Mouse (Mus musculus) lung, embryonic 16.5 days (tissue): ENCODE data around the gene Kcnj5. TPM values are rescaled to one million over a fixed set of nuclear protein-coding genes. Genes with fewer than 3 reads are reported as not detected.
A peak's percentile ranks its signal among the peaks of the same experiment; 100 is the strongest.

ENCODE experiments used
- ATAC-seq: fragments of 200-750 bp; cut with Nextera tagmentation; 2 replicates; pipeline ENCODE4 v1.8.0; 2017; ENCODE audit warnings: low read depth, mild to moderate bottlenecking, moderate library complexity
- H3K27ac ChIP-seq: fragments of 300-500 bp; sonication (generic); 2 replicates; pipeline ENCODE4 v1.5.1; 2014; ENCODE audit warnings: mild to moderate bottlenecking, control low read depth, low read length
- H3K27me3 ChIP-seq: fragments of 300-500 bp; sonication (generic); 2 replicates; pipeline ENCODE4 v1.6.1; 2014; ENCODE audit warnings: low read depth, low read length, mixed read lengths; ENCODE audit not compliant: control insufficient read depth, insufficient read depth
- H3K36me3 ChIP-seq: fragments of 300-500 bp; sonication (generic); 2 replicates; pipeline ENCODE4 v1.6.1; 2014; ENCODE audit warnings: low read length; ENCODE audit not compliant: control insufficient read depth, insufficient read depth
- H3K4me1 ChIP-seq: fragments of 300-500 bp; sonication (generic); replicated peaks from 2 replicates; pipeline ENCODE4 v1.6.1; 2014; ENCODE audit warnings: low read length, mixed read lengths; ENCODE audit not compliant: control insufficient read depth, insufficient read depth
- H3K4me2 ChIP-seq: fragments of 300-500 bp; sonication (generic); 2 replicates; pipeline ENCODE4 v1.6.1; 2014; ENCODE audit warnings: low read depth, low read length, control low read depth
- H3K4me3 ChIP-seq: fragments of 300-500 bp; sonication (generic); 2 replicates; pipeline ENCODE4 v1.5.1; 2014; ENCODE audit warnings: mild to moderate bottlenecking, low read length, control low read depth
- H3K9ac ChIP-seq: fragments of 300-500 bp; sonication (generic); 2 replicates; pipeline ENCODE4 v1.6.1; 2014; ENCODE audit warnings: low read length, control low read depth
- H3K9me3 ChIP-seq: fragments of 300-500 bp; sonication (generic); 2 replicates; pipeline ENCODE4 v1.6.1; 2016; ENCODE audit warnings: low read length; ENCODE audit not compliant: control insufficient read depth
- WGBS: fragments of 180-500 bp; shearing (Covaris S2); extraction: QIAGEN DNeasy Blood & Tissue Kit; methylation state at CpG from one replicate; pipeline ENCODE4 v1.1.7; 2014; 5-methylcytosine and 5-hydroxymethylcytosine counted together
- polyA plus RNA-seq: library from polyadenylated mRNA; unstranded; fragments of >200 nt; fragmentation: Nextera tagmentation; extraction: Ambion mirVana; gene quantifications from 2 replicates; pipeline ENCODE4 v1.2.1, GENCODE M21; 2015

The Kcnj5 gene
- polyA plus RNA-seq, 1 experiment from 2014 or later: 2.7 TPM

DNA sequence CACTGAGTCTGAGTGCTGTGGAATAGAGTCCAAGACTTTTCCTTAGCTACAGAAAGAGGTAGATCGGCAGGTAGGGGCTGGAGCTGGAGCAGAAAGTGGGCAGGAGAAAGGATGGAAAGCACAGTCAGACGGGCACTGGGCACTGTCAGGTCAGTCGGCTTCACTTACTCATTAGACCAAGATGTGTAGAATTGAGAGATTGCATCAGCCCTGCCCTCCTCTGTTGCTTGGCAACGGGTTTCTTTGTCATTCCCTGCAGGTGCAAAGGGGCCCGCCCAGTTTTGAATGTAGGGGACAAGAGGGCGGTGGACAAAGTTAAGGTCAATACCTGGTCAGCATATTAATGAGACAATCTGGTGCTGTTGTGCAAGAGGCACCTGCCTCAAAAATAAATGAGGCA is 25.2 kb upstream of the Kcnj5 start:
- no peaks in the 10 kb centered on the region for H3K4me1 ChIP-seq
- H3K4me3 ChIP-seq: no peak overlapping the region
- ATAC-seq: no peak
- H3K9ac ChIP-seq: no peak overlapping the region
- no peaks in the 10 kb centered on the region for H3K36me3 ChIP-seq
- WGBS: 33% methylated on average over 6 of the region's 6 CpGs
- no peaks in the 10 kb centered on the region for H3K27me3 ChIP-seq
- H3K9me3 ChIP-seq: 0 out of 2 replicates have a peak, but pooled peaks cover 3% of the 10 kb centered on the region
- no peak overlapping the region for H3K27ac ChIP-seq
- no peak overlapping the region for H3K4me2 ChIP-seq

DNA sequence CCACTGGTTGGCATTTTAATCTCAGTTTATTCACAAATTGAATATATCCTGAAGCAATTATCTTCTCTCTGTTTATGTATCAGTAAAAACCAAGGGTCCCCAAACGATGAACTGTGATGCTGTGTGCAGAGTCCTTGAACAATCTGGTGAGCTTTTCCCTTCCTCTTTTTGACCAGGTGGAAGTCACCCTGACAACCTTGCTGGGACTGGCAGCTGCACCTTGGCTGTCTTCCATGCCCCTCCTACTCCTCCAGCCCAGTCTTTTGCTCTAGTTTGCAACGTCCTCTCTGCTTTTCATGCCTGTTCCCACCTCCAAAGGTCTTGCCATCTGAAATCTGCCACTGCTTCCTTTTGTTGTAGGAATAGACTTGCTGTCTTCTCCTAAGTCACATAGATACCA is 24.7 kb upstream of the Kcnj5 start:
- no peaks in the 10 kb centered on the region for H3K27me3 ChIP-seq
- H3K4me1 ChIP-seq: no peaks in the 10 kb centered on the region
- H3K27ac ChIP-seq: no peak overlapping the region
- no peak overlapping the region for H3K4me2 ChIP-seq
- H3K9me3 ChIP-seq: 0 out of 2 replicates have a peak, but pooled peaks cover 3% of the 10 kb centered on the region
- WGBS: 12% methylated on average over 2 of the region's 2 CpGs
- H3K4me3 ChIP-seq: no peak overlapping the region
- no peak overlapping the region for H3K9ac ChIP-seq
- ATAC-seq: no peak
- no peaks in the 10 kb centered on the region for H3K36me3 ChIP-seq

DNA sequence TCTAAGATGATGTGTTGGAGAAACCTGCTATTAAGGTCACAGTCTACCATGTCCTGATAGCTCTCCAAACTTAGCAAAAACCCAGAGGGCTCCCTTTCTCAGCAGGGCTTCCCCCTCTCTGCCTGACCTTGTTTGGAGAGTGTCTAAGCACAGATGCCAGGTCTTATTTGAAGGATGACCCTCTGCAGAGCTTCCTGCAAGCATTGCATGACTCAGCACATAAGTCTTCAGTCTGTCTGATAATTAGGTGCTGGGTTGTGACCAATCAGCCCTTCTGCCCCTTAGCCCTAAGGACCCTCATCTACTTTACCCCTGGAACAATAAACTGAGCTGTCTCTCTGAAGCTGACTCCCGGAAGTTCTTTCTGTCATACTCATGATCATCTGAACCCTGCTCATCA is 16.6 kb upstream of the Kcnj5 start:
- Histone ChIP-seq H3K9ac (no peak overlapping the region), H3K9me3 (no peaks in the 10 kb centered on the region), H3K4me3 (no peak overlapping the region), H3K4me1 (no peaks in the 10 kb centered on the region), H3K27me3 (no peaks in the 10 kb centered on the region), H3K36me3 (no peaks in the 10 kb centered on the region), H3K27ac (no peak overlapping the region), H3K4me2 (no peak overlapping the region)
- 33% methylated on average over 1 of the region's 1 CpGs for WGBS
- no peak for ATAC-seq

DNA sequence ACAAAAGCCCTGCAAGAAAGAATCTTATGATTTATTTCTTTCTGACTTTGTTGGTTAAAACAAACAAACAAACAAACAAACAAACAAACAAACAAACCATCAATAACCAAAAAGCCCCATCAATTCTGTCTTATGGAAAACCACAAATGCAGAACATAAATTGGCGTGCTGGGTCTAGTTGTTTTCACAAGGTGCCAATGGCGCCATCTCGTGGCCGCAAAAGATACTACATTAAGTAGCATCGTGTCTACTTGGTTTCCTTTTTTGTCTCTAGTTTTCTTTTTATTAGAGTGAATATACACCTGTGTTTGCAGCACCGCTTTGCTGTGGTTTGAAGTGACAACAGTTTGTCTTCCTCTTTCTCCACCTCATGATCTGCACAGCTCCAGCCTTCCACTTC is 6.2 kb upstream of the Kcnj5 start:
- Histone ChIP-seq H3K4me3 (no peak overlapping the region), H3K36me3 (no peaks in the 10 kb centered on the region), H3K27ac (no peak overlapping the region), H3K9ac (no peak overlapping the region), H3K4me2 (no peak overlapping the region), H3K9me3 (no peaks in the 10 kb centered on the region), H3K27me3 (peaks cover 8% of the 10 kb centered on the region; the same call in 1 of the 2 replicates), H3K4me1 (no peaks in the 10 kb centered on the region)
- no peak for ATAC-seq
- WGBS: 5% methylated on average over 6 of the region's 6 CpGs

DNA sequence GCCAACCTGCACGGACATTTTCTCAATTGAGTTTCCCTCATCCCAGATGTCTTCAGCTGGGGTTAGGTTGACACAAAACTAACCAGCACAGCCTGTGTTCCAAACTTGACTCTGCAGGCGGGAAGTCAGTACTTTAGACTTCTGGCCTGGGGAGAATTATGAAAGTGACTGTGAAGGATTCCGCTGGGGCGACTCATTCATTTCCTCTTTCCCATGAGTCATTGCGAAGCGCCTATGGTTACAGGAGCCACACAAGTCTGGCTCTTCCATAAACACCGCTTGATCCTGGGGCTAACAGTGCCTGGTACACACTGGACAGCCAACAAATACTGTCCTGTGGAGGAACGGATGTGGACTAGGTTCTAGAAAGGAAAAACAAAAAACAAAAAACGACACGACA is 5.2 kb upstream of the Kcnj5 start:
- ATAC-seq: 0 out of 2 replicates have a peak, but pooled peaks have one; percentile 23
- H3K36me3 ChIP-seq: no peaks in the 10 kb centered on the region
- no peaks in the 10 kb centered on the region for H3K9me3 ChIP-seq
- peaks cover under 1% of the 10 kb centered on the region for H3K4me1 ChIP-seq
- no peak overlapping the region for H3K27ac ChIP-seq
- no peak overlapping the region for H3K9ac ChIP-seq
- H3K27me3 ChIP-seq: peaks cover 18% of the 10 kb centered on the region
- H3K4me2 ChIP-seq: no peak overlapping the region
- H3K4me3 ChIP-seq: no peak overlapping the region
- WGBS: 80% methylated on average over 10 of the region's 10 CpGs

DNA sequence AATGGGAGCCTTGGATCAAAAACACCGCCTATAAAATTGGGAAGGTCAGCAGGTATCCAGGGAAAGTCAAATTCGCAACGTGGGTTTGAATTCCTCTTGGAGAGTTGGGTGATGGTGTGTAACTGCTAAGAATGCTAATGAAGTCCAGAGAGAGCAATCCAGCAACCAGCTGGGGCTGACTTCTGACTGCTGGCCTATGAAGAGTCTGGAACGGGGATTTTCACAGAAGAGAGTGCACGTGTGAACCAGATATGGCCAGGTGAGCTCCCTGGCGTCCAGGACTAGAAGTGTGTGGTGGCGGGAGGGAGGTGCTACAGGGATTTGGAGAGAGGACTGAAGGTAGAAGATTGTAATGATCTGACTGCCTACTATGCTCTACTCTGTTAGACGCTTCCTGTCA is 3.9 kb upstream of the Kcnj5 start:
- H3K9ac ChIP-seq: no peak overlapping the region
- 69% methylated on average over 8 of the region's 8 CpGs for WGBS
- peaks cover 31% of the 10 kb centered on the region for H3K27me3 ChIP-seq
- no peaks in the 10 kb centered on the region for H3K9me3 ChIP-seq
- H3K36me3 ChIP-seq: no peaks in the 10 kb centered on the region
- no peak for ATAC-seq
- H3K4me1 ChIP-seq: peaks cover 6% of the 10 kb centered on the region
- H3K4me2 ChIP-seq: no peak overlapping the region
- H3K4me3 ChIP-seq: no peak overlapping the region
- H3K27ac ChIP-seq: no peak overlapping the region

DNA sequence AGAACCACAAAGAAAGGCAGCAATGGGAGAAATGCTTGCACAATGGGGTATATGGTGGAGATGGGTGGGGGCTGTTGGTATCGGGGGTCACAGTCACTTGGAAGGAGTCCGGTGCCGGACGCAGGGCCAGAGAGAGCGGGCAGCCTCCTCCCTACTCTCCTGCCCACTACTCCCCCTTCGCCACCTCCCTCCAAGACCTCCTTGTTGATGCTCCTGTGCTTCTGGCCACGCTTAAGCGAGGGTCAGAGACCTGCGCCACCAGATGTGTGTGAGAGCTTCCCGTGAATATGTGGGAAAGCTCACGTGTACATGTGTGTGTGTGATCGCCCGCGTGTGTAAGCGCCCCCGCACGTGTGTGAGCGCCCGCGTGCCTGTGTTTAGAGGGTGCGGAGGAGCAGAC is 339 bp upstream of the Kcnj5 start:
- H3K4me2 ChIP-seq: peak overlapping the region; percentile 54
- WGBS: 2% methylated on average over 21 of the region's 21 CpGs
- no peak overlapping the region for H3K27ac ChIP-seq
- H3K4me3 ChIP-seq: peak overlapping the region; percentile 27
- H3K27me3 ChIP-seq: peaks cover 44% of the 10 kb centered on the region
- peaks cover 6% of the 10 kb centered on the region for H3K4me1 ChIP-seq
- H3K9me3 ChIP-seq: no peaks in the 10 kb centered on the region
- ATAC-seq: peak; percentile 27; the same call in 1 of the 2 replicates
- no peak overlapping the region; the same call in none of the 2 replicates for H3K9ac ChIP-seq
- no peaks in the 10 kb centered on the region for H3K36me3 ChIP-seq

DNA sequence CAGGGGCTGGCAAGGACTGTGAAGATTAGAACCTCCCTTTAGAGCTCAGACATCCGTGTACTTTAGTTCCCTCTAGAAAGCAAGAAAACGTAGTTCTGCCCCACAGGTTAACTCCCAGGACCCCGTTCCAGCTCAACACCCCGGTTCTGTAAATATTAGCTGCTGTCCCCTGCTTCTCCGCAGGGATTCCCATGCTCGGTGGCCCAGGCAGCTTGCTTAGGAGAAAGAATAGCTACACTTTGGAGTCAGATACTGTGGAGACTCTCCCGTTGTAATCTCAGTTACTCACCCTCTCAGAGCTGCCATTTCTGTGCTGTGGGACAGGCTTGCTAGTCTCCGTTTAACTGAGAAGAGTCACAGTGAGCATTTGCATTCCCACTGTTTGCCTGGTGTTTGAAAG is 1.2 kb downstream of the Kcnj5 start:
- 17% methylated on average over 8 of the region's 8 CpGs for WGBS
- no peak overlapping the region for H3K9ac ChIP-seq
- H3K4me1 ChIP-seq: peaks cover 6% of the 10 kb centered on the region
- ATAC-seq: no peak
- H3K27me3 ChIP-seq: peaks cover 44% of the 10 kb centered on the region
- no peaks in the 10 kb centered on the region for H3K36me3 ChIP-seq
- H3K27ac ChIP-seq: no peak overlapping the region
- no peak overlapping the region for H3K4me3 ChIP-seq
- no peak overlapping the region for H3K4me2 ChIP-seq
- no peaks in the 10 kb centered on the region for H3K9me3 ChIP-seq

DNA sequence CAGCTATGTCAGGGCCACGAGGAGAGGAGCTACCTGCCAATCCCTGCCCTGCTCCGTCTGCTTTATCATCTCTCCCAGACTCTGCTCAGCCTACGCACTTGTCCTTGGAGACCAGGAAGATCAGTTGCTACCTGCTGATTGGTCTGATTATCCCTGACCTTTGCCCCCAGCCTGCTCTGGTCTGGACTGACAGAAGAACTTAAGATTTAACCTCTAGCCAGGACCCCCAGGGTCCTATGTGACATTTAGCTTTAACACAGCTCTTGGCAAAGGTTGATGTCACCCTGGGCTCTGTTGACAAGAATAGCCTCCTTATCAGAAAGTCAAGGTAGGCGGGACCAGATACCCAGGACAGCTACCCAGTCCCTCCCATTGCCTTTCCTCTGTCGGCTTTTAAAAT is 3.3 kb downstream of the Kcnj5 start:
- no peaks in the 10 kb centered on the region for H3K9me3 ChIP-seq
- peaks cover 6% of the 10 kb centered on the region for H3K4me1 ChIP-seq
- H3K9ac ChIP-seq: no peak overlapping the region
- H3K27me3 ChIP-seq: peaks cover 41% of the 10 kb centered on the region
- no peak overlapping the region for H3K4me2 ChIP-seq
- no peaks in the 10 kb centered on the region for H3K36me3 ChIP-seq
- H3K27ac ChIP-seq: no peak overlapping the region
- no peak overlapping the region for H3K4me3 ChIP-seq
- WGBS: 31% methylated on average over 5 of the region's 5 CpGs
- ATAC-seq: no peak
